Mouse (Mus musculus): ENCODE measurements around the gene Theg.

DNA sequence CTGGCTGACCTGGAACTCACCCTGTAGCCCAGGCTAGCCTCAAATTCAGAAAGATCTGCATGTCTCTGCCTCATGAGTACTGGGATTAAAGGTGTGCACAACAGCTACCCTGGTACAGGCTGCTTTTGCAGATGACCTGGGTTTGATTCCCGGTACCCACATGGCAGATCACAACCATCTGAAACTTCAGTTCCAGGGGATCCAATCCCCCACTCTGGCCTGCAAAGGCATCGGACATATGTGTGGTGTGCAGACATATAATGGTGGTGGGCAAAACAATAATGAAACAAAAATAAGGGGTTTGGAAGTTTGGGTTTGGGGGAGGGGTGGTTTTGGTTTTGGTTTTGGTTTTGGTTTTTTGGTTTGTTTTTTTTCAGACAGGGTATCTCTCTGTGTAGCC is 15.8 kb downstream of the Theg start:
- TF ChIP-seq POLR2A (IDR thresholded peaks at IDR 0.05; ENCODE audit: extremely low read depth, insufficient read depth, low read length): no peak
- no peak for TF ChIP-seq CTCF (IDR thresholded peaks at IDR 0.05; ENCODE audit: extremely low read depth, insufficient read depth, low read length)
